Mouse (Mus musculus): ENCODE results near the gene Kcng4.

DNA sequence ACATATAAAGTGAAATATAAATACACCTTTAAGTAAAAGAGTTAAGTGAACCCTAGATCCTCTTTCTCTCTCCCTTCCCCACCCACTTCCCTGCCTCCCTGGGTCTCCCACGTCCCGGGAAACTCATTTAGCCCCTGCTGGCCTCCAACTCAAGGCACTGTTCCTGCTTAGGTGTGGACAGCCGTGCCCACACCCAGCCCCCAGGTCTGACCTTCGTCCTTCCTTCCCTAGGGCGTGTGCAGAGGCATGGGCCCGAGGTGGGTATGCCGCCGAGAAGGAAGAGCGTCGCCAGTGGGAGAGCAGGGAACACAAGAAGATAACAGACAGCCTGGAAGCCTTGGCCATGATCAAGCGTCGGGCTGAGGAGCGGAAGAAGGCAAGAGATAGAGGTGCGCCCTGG is 45.1 kb downstream of the Kcng4 start:
- TF ChIP-seq EP300 (IDR thresholded peaks at IDR 0.05; ENCODE audit: low read depth) (no peak), CTCF (IDR thresholded peaks at IDR 0.05; ENCODE audit: low read depth) (no peak)
